ENCODE assay signal across 8 mouse cellular contexts in the genomic region with DNA sequence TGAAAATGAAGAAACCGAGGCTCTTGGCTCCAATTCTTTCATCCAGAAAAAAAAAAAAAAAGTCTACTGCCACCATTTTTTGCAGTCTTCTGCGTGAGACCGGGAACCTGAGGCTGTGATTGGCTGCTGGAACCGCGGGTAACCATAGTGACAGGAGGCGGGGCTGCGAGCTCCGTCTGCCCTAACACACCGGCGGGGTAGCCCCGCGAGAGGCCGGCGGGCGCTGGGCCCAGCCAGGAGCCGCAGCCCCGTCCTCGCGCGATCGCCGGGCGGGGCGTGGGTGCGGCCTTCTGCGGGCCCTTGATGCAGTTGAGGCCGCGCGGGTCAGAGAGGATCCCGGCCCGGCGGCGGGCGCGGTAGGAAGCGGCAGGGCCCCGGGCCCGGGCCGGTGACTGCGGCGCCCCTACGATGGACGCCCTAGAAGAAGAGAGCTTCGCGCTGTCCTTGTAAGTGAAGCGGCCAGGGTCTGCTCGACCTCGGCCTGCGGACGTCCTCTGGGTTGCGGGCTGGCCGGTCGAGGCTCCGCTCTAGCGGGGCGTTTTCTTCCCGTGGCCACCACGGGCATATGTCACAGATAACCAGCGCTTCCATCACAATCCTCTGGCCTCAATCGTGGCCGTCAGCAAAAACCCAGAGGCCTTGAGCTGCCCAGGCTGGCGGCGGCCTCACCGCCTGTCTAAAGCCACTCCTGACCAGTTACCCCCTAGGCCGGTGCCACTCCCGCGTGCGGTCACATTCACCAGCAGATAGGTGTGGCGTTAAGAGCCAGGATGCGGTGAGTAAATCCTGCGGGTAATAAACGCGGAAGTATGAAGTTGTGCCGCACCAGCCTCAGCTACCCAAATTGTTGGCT. TPM values are rescaled to one million over a fixed set of nuclear protein-coding genes. Genes with fewer than 3 reads are reported as not detected.
A peak's percentile ranks its signal among the peaks of the same experiment; 100 is the strongest.
DNase-seq lines count a peak whose midpoint lies in the region; ATAC-seq lines count a peak whose summit lies in the region.

A gene (plus strand): TSS at position 145 of the 853 bp plus-strand sequence.

- peak; percentile 99 for ATAC-seq in hindbrain, embryonic 13.5 days (ENCODE audit: low FRiP score)

- under 1% methylated on average over 72 of the region's 74 CpGs for WGBS in hindbrain, embryonic 13.5 days

- H3K27ac ChIP-seq in hindbrain, embryonic 13.5 days, result peak within 1 kb of the TSS; percentile 96

- peaks cover 26% of the 10 kb centered on the region for H3K4me1 ChIP-seq in hindbrain, embryonic 13.5 days (replicated peaks)

- no peaks in the 10 kb centered on the region for H3K27me3 ChIP-seq in hindbrain, embryonic 13.5 days

- peak within 1 kb of the TSS; percentile 63 for H3K4me2 ChIP-seq in hindbrain, embryonic 13.5 days

- peak within 1 kb of the TSS; percentile 91 for H3K4me3 ChIP-seq in hindbrain, embryonic 13.5 days

- no peaks in the 10 kb centered on the region for H3K9me3 ChIP-seq in hindbrain, embryonic 13.5 days

- H3K36me3 ChIP-seq in hindbrain, embryonic 13.5 days, result peaks cover 31% of the 10 kb centered on the region

- H3K9ac ChIP-seq in hindbrain, embryonic 13.5 days, result peak within 1 kb of the TSS; percentile 98

- DNase-seq in NIH3T3 (ENCODE audit: low read depth), result peak; percentile 98
- DNase-seq in cerebellum, postnatal 10 days, result peak; percentile 96 to 98
- DNase-seq in frontal cortex, postnatal 14 days (ENCODE audit: low spot score in 2 of 2), result peak; percentile 91 to 92
- peak; percentile 83 to 84 for DNase-seq in layer of hippocampus, postnatal 25 days (ENCODE audit: extremely low spot score in 1 of 2, low spot score in 1 of 2)
- peak; percentile 97 for DNase-seq in lung, postnatal 25 days (ENCODE audit: low spot score)
- DNase-seq in retina, embryonic 14.5 days (ENCODE audit: low spot score), result peak; percentile 97
- DNase-seq in thymus, postnatal 4 days, result peak; percentile 95

RNA-seq across cellular contexts. Expression of the gene that starts here (rescaled TPM):
- polyA plus RNA-seq in hindbrain, embryonic 13.5 days (2015; fragmentation: Nextera tagmentation; extraction: Ambion mirVana), result 221 and 224 TPM in 2 replicates
- total RNA-seq in layer of hippocampus, postnatal 25 days (2021), result 100 to 1,000 TPM; 154 to 158 TPM

Comparison
In these comparisons a context has a peak if more than half of its experiments do, and no peak if none do; other contexts are left out.
1. Peak in every context shown above with its lines: DNase-seq, ATAC-seq, H3K4me3 ChIP-seq and H3K27ac ChIP-seq.